Mouse (Mus musculus): ENCODE results near the gene Gm4869.

DNA sequence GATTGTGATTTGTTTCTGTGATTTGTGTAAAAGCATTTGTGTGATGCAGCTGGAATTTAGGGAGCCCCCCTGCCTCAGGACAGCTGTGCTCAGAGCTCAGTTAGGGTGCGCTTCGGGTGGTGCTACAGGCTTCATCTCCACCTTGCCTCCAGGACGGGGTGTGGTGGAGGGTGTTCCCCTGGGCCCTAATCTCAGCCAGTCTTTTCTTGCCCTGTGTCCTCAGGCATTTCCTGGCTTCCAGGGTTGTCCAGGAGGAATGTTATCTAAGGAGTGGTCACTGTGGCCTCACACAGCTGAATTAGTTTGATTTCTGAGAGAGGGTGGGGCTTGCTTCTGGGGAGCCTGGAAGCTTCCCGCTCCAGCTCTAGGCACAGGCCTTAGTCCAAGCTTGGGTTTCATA, 1.4 kb upstream of the Gm4869 start:
- TF ChIP-seq CTCF (IDR thresholded peaks at IDR 0.05; ENCODE audit: low read depth) (no peak), EP300 (IDR thresholded peaks at IDR 0.05; ENCODE audit: low read depth) (no peak)

Data from liver, postnatal 0 days (tissue).